Mouse (Mus musculus) left cerebral cortex, adult 2 months (tissue): ENCODE data around the gene Cacna1e. TPM values are rescaled to one million over a fixed set of nuclear protein-coding genes. Genes with fewer than 3 reads are reported as not detected.

Experiments used
- DNase-seq, 2 experiments: peaks; one replicate each; pipeline ENCODE4 v3.0.0; 2021 to 2022; ENCODE audit warnings: low spot score in 2 of 2, mixed read lengths in 1 of 2; ENCODE audit errors: extremely low spot score in 1 of 2
- H3K27ac ChIP-seq: fragments of 200-600 bp; 2 replicates; pipeline ENCODE4 v1.8.1; 2022
- H3K4me3 ChIP-seq: fragments of 200-600 bp; 2 replicates; pipeline ENCODE4 v1.8.1; 2022
- CTCF ChIP-seq: fragments of 200-600 bp; IDR thresholded peaks from 2 replicates; pipeline ENCODE4 v1.8.1; 2022; ENCODE audit warnings: antibody characterized with exemption, mild to moderate bottlenecking, moderate library complexity
- intact Hi-C: fragments of 180-260 bp; cut with DNase I; formaldehyde crosslinking; loops from one replicate; pipeline ENCODE4 v1.15.1; 2025
- total RNA-seq, 2 experiments: library from RNA; stranded (reverse); gene quantifications; 2 replicates each; pipeline ENCODE4 v1.2.3; 2021

Gene Cacna1e
- total RNA-seq, 2 experiments from 2014 or later, result 173 to 190 TPM

DNA sequence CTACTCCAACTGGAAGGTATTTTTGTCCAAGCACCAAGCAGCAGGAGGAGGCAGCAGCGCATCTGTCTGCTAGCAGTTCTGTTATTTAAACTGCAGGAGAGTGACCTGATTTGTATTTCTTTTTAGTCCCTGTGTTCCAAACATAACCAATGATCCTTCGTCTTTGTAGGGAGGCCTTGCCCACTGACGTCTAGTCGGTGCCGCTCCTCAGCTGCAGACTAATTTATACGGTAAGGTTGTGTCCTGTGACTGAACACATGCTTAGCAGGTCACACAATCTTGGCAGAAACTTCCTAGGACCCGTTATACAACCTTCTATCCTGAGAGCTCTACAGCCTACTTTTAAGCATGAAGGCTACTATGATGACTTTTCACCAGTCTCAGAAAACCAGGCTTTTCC lies 424.2 kb downstream of the Cacna1e start:
- TF ChIP-seq CTCF, result no peak
- H3K27ac ChIP-seq, result peak overlapping the region; percentile 11; the same call in 1 of the 2 replicates
- intact Hi-C loops, result no loop called here
- H3K4me3 ChIP-seq, result no peak overlapping the region
- DNase-seq, result no peak

DNA sequence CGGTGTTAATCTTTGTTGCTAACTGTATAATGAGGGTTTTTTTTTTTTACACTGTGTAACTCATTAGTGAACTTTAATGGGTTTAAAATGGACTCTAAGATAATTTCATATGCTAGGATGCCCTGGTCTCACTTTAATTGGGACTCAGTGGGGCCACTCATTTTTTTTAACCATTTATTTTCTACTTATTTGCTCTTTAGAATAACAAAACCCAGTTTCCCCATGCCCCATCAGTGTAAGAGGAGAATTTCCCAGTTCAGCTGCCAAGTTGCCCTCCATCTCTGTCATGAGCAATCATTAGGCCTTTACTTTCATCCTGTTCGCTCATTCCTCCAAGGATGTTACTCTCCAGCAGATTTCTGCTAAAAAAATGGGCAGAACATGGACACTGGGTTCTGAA lies 425.7 kb downstream of the Cacna1e start:
- no peak overlapping the region for H3K27ac ChIP-seq
- no peak for TF ChIP-seq CTCF
- no peak for DNase-seq
- no peak overlapping the region for H3K4me3 ChIP-seq
- intact Hi-C loops, result no loop called here

DNA sequence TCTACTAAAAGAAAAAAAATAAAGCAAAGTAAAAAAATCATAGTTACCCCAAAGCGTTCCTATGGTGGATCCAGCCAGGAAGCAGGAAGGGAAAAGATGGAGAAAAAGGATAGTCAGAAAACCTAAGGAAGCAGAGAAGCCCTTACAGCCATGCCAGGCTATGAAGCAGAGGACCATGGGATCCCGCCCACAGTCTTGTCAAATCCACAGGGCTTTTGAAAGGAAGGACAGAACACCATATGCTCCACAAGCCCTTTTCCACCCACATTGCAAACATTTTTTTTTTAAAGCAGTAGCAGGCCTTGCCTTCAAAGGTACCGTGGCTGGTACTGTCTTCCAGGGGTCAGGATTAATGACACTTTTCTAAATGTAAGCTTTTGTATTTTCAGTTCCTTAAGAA lies 433.5 kb downstream of the Cacna1e start:
- H3K27ac ChIP-seq, result no peak overlapping the region
- no peak for DNase-seq
- TF ChIP-seq CTCF, result no peak
- H3K4me3 ChIP-seq, result no peak overlapping the region
- intact Hi-C loops, result no loop called here

DNA sequence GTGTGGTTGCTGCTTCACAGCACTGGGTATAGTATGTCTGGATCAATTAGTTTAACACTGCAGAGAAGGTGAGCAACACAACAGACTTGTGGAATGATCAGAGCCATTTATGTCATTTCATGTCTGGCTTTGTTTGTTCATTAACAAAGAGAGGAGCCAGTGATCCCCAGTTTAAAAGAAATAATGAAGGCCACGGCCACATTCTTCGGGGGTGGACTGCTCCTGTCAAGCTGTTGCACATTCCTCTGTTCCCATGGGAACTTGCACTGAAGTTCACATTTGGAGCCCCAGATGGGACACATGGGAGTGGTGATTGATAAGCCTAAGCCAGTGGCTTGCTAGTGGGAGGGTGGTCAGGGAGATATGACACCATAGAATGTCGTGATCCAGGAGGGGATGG lies 437.8 kb downstream of the Cacna1e start:
- DNase-seq, result no peak
- TF ChIP-seq CTCF, result no peak
- Histone ChIP-seq H3K4me3 (no peak overlapping the region), H3K27ac (no peak overlapping the region)
- intact Hi-C loops, result no loop called here

DNA sequence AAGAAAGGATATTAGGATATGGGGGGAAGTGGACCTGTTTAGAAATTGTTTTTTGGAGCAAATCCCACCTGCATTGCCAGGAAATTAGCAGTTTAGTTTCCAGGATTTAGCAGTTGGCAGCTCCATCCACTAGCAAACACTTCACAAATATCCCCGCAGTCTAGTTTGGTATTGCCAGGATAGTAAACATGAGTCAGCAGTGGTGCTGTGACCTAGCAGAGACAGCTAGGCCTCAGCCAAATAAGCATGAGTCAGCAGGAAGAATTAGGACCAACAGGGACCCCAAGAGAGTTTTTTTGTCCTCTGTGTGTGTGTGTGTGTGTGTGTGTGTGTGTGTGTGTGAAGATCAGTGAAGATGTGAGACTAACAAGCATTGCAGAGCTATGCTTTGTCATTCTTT lies 450.8 kb downstream of the Cacna1e start:
- intact Hi-C loops, result no loop called here
- H3K4me3 ChIP-seq, result no peak overlapping the region
- no peak for TF ChIP-seq CTCF
- H3K27ac ChIP-seq, result no peak overlapping the region
- DNase-seq, result no peak

DNA sequence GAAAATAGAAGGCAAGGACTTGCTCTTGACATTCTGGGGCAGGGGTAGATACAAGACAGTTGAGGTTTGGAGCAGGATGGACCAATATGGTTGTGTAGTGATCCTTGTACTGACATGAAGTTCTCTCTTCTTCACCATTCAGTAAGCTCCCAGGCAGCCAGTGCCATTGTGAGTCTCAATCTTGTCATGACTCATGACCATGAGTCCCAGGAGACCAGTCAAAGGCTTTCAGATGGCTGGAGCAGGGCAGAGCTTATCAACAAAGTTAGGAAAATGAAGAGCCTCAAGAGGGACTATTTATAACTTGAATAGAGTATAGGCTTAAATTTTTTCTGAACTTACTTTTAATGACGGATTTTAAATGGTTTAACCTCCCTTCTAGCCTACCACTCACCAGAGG lies 451.2 kb downstream of the Cacna1e start:
- no peak for TF ChIP-seq CTCF
- intact Hi-C loops, result no loop called here
- Histone ChIP-seq H3K4me3 (no peak overlapping the region), H3K27ac (no peak overlapping the region)
- DNase-seq, result no peak

DNA sequence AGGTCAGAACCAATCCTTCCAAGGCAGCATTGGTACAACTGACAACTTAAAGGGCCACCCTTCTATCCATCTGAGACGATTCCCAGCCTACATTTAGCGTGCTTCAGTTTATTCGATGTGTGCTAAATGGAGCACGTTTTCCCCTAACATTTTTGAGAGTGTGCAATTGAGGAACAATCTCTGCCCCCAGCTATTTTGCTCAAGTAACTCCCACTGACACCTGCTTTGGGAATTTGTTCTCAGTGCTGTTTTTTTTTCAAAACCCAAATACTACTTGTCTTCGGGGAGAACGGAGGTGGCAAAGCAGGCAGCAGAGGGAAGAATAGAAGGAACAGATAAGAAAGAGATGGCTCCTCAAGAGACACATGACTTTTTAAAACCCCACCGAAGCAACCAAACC lies 456.0 kb downstream of the Cacna1e start:
- no peak overlapping the region for H3K27ac ChIP-seq
- H3K4me3 ChIP-seq, result no peak overlapping the region
- intact Hi-C loops, result loop anchor here (5.0 kb wide), 1 partner anchor 146 kb away; no protein-coding TSS in a partner anchor
- no peak for DNase-seq
- no peak for TF ChIP-seq CTCF

DNA sequence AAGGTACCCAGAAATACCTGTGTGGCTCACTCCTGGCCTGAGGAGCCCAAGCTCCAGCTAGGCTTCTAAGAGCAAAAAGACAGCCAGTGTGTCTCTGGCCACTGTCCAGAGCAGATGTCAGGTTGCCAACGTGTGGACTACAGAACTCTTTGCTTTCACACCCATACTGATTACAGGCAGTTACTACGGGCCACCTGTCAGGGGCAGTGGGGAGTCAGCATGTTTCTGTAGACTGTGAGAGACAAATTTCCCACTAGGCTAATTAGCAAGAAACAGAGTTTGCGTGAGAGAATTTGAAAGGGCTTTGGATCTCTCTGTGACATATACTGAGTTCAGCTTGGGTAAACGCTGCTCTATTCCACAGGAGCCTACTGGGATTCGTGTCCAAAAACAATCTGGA lies 466.0 kb downstream of the Cacna1e start:
- intact Hi-C loops, result loop anchor here (5.0 kb wide), 1 partner anchor 309 kb away; no protein-coding TSS in a partner anchor
- no peak overlapping the region for H3K4me3 ChIP-seq
- no peak for DNase-seq
- peak; percentile 31 for TF ChIP-seq CTCF
- H3K27ac ChIP-seq, result no peak overlapping the region

DNA sequence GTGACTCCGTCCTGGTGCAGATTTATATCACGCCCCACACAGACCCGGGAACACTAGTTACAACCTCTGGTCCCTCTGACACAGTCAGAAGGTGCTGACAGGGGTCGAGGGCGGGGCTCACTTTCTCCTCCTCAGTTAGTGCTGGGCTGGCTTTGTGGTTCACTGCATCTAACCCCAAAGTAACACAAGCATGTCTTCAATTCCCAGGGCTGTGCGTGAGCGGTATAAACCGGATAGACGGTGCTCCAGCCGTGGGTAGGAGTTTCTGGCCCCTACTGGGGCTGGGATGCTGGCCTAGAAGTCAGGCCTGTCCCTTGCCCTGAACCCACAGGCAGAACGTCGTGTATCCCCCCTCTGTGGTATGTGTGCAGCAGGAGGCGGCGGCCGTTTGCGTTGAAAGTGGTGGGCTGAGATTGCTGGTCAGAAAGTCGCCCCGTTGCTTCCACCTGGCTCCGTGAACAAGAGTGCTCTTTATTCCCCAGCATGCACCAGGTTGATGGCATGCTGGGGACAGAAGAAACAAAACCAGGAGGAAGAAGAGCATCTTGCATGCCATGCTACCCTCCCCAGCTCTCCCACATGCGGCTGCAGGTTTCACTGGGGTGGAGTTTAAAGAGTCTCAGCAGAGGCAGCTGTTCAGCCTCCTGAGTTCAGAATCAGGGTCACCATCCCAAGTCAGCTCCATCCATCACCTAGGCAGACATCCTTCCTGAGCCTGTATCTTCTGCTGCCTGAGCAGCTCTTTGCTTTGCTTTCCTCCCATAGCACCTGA lies 467.7 kb downstream of the Cacna1e start:
- DNase-seq, result no peak
- Histone ChIP-seq H3K4me3 (no peak overlapping the region), H3K27ac (no peak overlapping the region)
- TF ChIP-seq CTCF, result no peak
- intact Hi-C loops, result loop anchor here (5.0 kb wide), 1 partner anchor 311 kb away; no protein-coding TSS in a partner anchor

DNA sequence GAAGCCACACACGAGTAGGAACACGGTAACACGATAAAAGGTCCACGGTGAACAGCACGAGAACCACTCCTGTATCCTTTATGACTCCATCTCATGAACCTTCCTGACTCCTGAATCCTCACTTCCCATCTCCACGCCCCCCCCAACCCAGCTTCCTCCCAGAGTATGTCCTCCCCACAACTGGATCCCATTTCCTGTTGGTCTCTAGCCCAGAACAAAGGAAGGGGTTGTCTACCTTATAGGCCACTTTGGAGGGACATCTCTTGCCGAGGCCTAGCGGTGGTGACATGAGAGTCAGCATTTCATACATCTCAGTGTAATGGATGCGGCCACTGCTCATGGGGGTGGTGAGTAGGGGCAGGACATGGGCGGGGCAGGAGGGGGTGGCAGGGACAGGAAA lies 468.5 kb downstream of the Cacna1e start:
- no peak for DNase-seq
- Histone ChIP-seq H3K27ac (no peak overlapping the region), H3K4me3 (no peak overlapping the region)
- no peak for TF ChIP-seq CTCF
- intact Hi-C loops, result loop anchor here (5.0 kb wide), 1 partner anchor 311 kb away; no protein-coding TSS in a partner anchor

DNA sequence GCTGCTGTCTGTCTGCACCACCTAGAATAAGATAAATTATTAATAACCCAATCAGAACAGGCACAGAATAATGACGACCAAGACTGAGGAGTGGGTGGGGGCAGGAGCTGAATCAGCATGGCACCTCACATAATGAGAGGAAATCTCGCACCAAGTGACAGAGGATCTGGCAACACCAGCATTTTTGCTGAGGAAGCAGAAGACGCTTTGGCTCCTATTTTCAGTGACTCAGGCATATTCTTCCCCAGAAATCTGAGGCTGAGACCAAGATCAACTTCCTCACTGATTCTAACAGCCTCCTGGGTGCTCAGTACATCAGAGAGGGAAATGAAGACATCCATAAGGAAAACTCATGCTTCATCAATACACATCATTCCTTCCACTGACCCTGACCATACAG lies 471.2 kb downstream of the Cacna1e start:
- DNase-seq, result peak in 1 of 2 experiments; percentile 29
- H3K27ac ChIP-seq, result no peak overlapping the region
- H3K4me3 ChIP-seq, result no peak overlapping the region
- no peak for TF ChIP-seq CTCF
- intact Hi-C loops, result no loop called here

DNA sequence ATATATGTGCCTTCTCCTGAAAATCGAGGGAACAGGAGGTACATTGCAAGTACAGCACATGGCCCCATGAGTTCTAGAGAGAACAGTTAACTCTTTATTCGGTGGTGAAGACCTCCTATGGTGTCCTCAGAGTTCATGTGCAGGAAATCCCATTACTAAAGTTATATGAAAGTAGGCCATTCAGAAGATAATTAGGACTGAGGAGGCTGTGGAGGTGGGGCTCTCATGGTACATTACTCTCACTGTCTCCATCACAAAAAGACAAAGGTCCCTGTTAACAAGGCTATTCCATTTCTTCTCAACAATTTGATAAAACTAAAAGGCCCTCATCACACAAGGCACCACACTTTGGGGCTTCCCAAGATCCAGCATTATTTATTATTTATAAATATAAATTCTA lies 475.2 kb downstream of the Cacna1e start:
- no peak for TF ChIP-seq CTCF
- intact Hi-C loops, result loop anchor here (10.0 kb wide), 1 partner anchor 214 kb away; no protein-coding TSS in a partner anchor
- H3K27ac ChIP-seq, result no peak overlapping the region
- H3K4me3 ChIP-seq, result no peak overlapping the region
- DNase-seq, result no peak

DNA sequence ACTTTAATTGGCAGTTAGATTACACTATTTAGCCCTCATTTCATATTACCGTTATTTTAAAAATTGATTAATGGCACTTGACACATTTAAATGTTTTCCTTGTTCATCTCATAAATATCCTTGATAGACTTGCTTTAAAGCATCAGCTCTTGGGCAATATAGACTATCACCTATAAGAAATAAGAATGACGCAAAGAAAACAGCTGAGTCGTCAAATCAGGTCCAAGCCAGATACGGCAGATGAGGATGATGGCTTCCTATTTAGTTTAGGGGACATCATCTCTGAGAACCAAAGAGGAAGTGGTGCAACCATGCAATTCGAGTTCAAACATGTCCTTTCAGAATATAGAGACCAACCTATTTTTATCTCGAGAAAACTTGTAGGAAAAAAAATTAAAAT lies 492.3 kb downstream of the Cacna1e start:
- no peak overlapping the region for H3K4me3 ChIP-seq
- TF ChIP-seq CTCF, result no peak
- no peak overlapping the region for H3K27ac ChIP-seq
- no peak for DNase-seq
- intact Hi-C loops, result no loop called here

Other genes with a start within 250 kb of the Cacna1e start
- gene Ier5, start 215.1 kb upstream of the Cacna1e start, total RNA-seq, result 10 to 100 TPM; 60.4 to 75.1 TPM